Mouse (Mus musculus): ENCODE measurements around the gene Sesn1.

- TF ChIP-seq FLI1 (IDR thresholded peaks at IDR 0.05; ENCODE audit: low read length) (no peak), GATA1 (IDR thresholded peaks at IDR 0.05; ENCODE audit: borderline replicate concordance, low read length) (no peak)
These were observed 510 bp upstream of the Sesn1 start for GRCm38 (mm10) chr10:41809080-41809770.
